Mouse (Mus musculus) 3T3-L1 (cell line): ENCODE data around the gene Epha4.

Experiments
- DNase-seq: peaks from one replicate; pipeline ENCODE4 v3.0.0-alpha.2; 2015; ENCODE audit warnings: low read depth, low spot score

The Epha4 gene

DNA sequence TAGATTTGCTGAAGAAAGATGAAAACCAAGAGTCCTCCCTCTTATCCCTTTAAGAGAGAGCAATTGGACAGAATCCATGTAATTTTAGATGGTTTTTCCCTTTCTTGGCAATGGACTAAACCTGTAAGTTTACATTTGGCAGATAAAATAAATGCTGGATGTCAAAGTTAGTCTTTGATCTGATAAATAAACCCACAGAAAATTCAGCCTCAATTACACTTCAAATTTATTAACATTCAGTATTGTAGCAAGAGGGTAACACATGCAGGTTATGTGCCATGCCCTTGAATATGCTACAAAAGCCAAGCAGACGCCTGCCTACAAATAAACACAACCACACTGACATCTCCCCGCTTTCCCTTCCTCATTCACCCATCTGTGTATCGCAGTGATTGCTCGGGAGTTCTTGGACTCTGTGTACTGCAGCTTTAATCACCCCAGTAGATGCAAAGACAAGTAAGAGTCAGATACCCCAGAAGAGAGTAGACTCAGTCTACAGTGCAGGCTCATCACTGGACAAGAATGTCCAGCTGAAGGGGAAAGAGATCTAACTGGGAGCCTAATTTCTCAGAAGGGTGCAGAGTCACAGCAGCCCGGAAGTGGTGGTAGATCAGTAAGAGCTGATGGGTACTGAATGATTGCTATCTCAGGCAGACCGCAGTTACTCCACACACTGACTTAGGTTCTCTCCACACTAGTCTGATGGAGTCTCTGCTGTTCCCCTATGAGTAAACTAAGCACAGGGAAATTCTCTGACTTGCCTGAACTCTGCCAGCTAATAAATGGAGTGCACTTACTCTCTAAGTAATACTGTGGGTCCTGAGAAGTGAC, 29.9 kb downstream of the Epha4 start:
- no peak for DNase-seq

DNA sequence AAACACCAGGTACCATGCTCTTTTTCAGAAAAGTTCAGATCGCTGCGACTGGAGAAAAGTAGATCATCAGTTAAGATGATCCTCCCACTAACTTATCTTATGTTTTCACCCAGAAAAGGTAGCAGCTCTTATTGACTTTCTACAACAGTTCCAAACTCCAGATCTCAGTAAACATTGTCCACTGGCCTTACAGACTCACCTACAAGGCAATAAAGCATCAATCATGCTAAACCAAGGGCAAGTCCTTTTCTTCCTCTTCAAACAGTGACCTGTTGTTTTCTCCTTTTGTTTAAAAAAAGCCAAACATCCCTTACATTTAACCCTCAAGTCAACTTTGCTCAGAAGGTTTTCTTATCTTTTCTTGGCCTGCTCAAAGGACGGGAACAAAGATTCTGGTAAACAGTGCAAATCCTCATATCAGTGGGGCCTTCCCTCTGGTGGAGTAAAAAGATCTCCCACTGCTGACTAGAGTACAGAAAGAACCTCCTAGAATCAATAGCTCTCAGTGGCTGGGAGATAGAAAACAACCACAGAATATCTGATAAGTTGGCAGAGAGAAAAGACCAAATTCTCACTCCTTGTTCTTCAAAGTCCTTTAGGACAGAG, 39.0 kb downstream of the Epha4 start:
- no peak for DNase-seq

DNA sequence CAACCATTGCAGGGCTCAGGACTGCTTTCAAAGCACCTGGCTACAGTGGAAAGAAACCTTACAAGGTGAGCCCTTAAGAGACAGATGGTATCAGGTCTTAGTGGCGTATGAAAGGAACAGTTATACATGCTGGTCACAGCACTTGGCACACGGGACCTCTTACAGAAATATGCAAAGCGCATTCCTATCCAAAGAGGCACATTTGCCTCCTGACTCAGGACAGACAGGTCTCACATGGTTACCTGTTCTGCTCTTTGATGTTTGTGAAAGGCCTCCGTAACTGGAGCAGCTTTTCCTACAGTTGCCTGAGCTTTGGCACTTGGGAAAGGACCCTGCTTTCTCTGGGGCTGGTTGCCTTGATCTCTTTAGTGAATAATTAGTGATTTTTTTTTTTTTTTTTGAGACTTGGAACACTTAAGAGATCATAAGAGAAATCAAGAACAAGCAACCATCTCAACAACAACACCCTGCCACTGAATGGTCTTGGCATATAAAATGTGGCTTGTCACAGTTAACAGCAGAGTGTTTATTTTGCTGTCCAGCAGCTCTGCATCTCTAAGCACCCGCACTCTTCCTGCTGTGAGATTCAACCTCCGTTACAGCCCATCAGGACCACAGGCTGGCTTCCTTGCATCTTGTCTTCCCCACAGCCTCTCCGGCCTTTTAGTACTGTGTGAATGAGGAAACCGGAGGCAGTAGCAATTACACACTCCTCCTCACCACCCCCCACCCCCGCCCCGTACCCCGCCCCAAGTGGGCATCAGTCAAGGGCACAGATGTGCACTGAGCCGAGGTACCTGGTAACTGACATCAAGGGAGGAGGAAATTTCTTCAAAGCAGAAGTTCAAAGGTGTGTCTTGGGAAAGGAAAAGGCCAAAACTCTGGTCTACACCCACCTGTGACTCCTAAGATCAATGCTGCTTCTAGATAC, 41.2 kb downstream of the Epha4 start:
- DNase-seq, result no peak

DNA sequence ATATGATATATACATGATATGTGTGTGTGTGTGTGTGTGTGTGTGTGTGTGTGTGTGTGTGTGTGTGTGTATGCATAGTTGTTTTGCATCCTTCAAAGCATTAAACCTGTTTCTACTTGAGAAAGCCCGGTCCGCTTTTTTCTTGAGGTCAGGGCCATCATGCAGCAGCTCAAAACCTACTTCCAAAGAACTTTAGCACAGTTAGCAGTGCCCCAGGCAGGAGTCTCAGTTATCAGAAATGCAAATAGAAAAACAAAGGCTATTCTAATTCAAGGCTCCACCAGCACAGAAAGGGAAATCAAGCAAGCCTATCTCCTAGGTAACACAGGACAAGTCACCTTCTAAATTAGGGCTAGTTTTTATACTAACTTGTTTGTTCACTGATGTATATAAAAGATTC, 42.3 kb downstream of the Epha4 start:
- no peak for DNase-seq

DNA sequence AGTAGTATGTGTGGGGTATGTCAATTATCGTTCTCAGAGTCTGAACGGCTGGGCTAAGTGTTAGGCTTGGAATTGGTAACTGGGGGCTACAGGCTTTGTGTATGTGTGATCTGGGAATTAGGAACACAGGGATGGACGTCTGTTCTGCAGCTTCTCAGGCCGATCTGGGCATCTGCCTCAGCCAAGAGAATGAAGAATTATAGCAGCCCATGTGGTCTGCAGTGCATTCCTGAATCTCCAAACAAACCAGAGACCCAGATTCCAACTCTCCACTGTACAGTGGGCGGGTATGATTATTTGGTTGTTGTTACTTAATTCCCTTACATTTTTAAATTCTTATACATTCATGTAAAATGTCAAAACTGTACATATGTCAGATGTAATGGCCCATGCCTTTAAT, 43.4 kb downstream of the Epha4 start:
- DNase-seq, result peak; percentile 76

DNA sequence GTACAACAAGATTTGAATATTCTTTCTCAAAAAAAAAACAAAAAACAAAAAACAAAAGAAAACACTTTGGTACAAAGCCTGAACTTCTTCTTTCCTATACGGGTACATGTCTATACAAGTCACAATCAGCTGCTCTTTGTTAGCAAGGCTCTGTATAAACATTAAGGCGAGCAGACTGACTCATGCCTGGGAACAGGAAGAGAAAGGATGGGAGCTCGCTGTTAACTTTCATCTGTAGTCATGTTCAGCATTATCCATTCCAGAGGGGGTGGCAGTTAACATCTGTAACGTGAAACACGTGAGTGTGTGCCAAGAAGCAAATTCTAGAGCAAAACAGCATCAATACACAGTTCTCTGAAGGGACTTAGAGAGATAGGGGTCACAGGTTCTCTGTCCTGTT, 43.9 kb downstream of the Epha4 start:
- peak; percentile 85 for DNase-seq

DNA sequence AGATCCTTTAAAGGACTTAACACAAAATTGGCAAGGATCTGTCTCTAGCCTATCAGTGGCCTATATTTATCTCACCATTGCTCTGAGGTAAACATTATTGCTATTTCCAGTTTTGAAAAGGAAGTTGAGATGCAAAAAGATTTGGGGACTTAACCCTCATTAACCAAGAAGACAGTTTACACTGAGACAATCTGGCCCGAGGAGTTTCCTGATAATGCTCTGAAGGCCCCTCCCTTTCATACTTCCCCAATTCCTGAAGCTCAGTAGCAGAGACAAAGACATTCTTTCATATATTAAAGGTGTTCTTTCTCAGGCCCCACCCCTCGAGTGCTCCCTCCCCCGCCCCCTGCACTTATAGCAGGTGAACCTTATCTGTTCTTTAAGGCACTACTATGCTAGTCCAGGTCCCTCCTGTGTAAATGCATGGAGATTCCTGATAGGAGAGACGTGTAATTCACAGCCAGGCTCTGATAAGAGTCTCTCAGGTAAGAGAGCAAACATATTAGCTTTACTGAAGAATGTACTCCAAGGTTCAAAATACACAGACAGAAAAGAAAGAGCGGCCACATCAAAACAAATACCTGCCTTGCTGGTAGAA, 46.1 kb downstream of the Epha4 start:
- no peak for DNase-seq

DNA sequence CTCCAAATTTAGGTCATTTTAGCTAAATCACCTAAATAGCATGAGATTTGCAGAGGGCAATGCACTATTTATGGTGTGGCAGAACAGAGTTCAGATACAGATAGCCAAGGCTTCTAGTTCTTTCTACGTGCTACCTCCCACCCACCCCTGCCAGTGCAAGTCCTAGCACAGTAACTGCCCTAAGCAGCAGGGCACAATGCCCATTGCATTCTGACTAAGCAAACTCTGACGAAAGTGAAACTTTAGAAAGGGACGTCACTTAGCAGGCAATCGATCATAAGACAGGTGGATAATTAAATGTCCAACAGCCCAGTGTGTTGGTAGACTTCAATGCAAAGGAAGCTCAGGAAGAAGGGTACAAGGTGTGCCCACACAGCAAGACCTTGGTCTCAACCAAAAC, 49.4 kb downstream of the Epha4 start:
- no peak for DNase-seq

DNA sequence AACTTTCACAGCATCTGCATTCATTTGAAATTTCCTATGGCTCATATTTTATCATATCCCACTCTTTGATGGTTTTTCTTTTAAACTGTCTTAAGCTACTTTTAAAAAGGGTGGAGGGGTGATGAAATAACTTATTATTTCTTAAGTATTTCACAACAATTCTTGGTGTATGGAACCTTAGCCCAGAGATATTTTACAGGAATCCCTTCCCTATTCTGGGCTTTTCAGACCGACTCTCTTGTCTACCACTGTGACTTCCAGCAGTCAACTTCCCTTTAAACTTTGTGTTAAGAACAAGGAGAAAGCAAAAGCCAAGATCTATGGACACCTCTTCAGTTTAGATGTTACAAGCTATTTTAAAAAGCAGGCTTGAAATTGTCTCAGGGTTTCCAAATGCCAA, 50.8 kb downstream of the Epha4 start:
- DNase-seq, result no peak

DNA sequence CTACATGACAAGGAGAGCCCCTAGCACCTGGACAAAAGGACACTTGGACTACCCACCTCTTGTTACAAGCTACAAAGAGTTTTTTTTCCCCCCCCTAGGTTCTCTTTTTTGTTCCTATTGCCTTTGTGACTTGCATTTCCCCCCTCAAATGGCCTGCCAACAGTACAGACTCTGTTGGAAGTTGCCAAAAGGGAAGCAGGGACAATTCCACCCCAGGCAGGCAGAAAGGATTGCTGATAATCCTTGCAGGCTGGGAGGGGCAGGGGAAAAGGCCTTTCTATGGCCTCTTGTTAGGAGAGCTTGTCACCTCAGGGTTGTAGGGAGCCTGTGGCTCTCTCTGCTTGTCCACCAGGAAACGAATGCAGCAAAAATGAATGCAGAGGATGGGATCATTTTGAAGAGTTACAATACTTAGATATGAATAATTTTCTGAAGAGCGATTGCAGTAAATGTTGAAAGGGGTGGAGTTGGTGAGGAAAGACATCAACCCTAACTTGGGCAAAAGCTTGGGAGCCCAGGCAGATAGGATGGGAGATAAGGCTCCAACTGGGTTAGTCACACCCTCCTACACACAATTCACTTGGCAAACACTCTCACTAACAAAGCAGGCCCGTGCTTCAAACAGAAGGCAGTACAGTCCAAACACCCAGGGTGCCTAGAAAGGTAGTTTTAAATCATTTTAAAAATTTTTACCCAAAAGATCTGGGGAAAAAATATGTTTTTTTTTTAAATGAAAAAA, 52.8 kb downstream of the Epha4 start:
- peak; percentile 84 for DNase-seq

DNA sequence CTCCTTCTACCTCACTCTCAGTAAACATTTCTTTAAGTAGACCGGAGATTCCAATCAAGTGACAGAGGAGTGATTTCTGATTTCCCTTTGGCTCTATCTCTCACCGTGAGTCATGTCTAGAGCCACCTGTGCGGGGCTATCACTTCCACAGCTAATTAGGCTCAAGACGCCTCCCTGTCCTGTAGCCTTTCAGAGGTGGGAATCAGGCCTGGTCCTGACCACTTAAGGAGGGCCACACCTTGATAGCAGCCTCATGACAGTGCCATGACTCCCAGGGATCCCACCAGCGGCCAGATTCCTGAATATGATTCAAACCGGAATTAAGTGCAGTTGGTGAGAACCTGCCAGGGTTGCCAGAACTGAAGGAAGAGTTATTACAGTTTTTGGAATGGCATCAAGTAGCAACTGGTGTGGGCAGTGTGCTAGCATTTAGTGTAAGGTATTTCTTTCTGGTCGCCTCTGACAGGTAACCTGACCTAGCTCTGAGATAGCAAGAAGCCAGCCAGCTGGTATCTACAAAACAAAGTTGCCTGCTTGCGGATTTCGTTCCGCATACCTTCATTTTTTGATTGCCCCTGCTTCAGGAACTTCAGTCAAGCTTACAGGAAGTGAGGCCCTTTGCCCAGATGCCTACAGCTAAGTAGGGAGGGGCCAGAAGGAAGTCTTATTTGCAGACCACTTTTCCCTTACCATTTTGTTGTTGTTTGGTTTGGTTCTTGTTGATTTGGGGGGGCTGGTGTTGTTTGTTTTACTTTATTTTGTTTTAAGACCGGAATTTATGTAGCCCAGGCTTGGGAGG, 53.9 kb downstream of the Epha4 start:
- DNase-seq, result peak; percentile 67

DNA sequence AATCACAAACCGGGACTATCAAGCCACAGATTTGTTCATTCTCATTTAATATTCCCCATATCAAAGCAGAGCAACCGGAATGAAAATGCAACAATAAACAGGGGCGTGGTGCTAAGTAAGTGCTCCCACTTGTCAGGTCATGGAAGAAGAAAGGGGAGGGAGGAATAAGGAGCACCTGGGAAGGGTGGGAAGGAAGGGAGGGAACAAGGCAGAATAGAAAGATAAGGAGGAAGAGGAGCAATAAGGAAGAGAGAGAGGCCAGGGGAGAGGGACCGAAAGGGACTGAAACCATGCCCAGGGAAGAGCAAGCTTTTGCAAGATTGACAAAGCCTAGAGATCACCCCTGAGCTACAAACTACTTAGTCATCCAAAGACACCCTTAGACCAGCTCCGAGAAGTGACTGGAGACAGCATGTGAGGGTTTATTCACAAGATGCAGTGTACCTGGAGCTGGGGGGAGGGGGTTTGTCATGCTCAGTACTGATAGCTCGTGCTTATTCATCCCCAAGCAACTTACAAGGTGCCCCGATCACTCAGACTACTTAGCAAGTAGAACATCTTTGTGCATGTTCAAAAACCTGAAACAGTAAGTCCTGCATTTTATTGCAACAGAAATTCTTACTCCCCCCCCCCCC, 56.0 kb downstream of the Epha4 start:
- DNase-seq, result no peak

DNA sequence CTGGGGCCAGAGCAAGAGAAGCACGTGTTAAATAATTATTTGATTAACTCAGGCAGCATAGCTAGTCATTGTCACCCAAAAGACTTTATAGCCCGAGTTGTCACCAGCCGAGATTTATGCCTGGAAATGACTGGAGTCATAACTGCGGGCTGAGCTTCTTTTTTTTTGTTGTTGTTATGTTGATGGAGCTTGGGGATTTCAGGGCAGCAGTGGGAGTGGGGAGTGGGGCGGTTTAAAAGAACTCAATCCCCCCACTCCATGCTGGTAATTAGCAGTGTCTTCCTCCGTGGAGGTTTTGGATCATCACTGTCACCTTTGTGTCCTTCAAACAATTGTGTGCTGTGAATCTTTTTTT, 57.5 kb downstream of the Epha4 start:
- no peak for DNase-seq

DNA sequence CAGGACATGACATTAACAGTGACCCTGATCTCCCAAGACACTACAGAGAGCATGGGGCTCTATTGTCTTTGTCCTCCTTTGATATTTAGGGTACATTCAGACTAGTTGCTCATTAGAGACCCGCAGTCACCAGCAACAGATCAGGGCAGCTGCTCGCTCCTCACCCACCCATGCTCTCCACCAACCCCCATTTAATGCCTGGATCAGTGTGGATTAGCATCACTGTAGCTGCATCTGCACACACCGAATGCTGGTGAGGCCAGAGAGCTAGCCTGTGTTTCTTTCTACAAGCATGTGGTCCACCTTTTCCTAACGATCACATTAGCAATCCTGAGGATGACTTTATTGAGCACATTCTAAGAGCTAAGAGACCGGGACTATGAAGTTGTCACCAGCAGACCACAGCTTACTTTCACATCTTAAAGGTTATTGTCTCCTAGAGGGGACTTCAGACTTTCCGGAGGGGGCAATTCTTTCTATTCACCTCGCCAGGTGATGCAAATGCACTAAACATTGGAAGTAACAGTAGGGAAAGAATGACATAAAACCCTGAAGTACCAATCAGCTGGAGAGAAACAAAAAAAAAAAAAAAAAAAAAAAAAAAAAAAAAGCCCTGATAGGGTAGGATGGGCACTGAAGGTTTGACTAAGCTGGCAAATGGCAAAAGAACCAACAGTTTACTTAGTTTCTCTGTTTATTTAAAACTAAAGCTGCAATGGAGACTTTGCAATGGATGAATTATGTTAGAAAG, 58.0 kb downstream of the Epha4 start:
- DNase-seq, result no peak

DNA sequence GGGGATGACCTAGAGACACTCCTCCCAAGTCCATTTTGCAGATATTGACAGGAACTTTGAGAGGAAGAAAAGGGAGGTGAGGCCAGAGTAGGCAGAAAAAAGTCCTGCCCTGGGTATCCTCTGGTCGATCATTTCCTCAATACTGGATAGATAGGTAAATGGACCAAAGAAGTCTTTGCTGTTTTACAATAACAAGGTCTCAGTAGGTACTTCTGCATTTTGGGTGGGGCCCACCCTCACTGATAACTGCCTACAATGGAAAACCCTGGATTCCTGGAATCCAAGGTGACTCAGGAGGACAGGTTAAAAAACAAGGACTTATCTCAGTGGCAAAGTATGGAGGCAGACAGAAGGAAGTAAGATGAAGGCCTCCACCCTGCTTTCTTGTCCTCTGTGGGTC, 61.1 kb downstream of the Epha4 start:
- DNase-seq, result no peak

DNA sequence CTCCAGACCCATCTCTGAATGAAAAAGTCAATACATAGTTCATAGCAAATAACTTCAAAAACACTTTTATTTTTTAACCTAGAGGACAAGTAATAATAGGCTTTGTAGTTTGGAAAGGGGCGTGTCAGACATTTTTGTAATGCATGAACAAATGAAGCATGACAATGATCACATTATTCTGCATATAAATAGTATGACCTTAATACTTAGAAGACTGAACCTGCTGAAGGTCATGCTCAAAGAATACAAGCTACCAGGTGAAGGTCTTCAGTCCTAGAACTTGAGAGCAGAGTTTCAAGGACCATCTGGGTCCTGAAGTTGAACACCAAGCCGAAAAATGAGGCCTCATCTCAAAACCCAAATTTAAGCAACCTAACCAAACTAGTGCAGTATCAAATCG, 62.2 kb downstream of the Epha4 start:
- no peak for DNase-seq

DNA sequence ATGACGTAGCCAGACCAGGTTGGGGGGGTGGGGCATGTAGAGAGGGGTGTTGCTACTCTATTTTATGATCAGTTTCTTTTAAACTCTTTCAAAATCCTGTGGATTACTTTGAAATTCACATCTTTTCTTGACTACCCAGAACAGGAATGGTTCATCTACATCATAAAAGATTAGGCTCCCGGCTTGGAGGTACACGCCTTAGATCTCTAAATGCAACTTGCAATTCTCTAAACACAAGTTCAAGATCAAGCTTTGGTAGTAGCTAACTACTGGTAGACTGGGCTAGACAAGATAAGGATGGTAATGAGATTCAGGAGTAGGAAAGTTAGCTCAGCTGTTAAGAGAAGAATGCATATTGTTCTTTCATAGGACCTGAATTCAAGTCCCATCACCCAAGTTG, 63.3 kb downstream of the Epha4 start:
- no peak for DNase-seq

DNA sequence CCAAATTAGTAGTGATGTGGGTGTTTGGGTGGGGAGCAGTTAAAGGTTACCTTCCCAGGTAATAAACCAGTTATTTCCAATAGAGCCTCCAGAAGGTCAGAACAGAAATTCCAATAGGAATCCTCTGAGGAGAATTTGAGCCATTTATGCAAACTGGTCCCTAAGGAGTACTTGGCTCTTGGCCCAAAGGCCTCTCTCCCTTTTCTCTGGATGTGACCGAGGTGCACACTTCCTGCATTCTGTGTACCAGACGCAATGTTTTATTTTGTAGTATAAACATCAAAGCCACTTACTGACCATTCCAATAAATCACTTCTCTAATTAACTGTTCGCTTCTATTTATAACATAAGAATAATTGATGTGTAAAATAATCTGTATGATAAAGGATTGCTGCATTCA, 64.7 kb downstream of the Epha4 start:
- no peak for DNase-seq

DNA sequence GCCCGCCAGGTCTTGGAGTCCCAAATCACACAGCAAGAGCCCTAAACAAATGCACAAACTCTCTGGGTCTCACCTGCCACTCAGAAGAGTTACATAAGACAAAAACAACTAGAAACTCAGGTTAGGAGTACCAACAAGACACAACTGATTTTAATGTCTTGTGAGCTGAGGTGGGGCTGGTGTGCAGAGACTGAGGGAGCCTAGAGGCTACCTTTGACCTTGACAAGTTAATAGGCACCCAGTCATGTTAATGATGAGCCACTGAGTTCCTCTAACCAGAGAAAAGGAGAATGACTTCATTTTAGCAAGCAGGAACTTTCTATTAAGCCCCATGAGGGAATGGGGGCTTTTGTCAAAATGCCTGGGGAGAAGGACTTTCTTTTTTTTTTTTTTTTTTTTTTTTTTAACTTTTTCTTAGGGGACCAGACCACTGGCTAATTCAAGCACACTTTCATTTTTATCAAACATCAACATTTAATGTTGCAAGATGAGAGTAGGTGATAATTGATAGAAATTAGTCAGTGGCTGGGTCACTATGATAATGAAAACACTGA, 67.8 kb downstream of the Epha4 start:
- no peak for DNase-seq
